Mouse (Mus musculus): Measurements from ENCODE around the gene Pcsk5.
"Not testable (repeated sequence)": the region's sequence is repeated elsewhere in the genome, so short reads cannot be mapped to it uniquely, and the experiment has no call there.

Gene Pcsk5

GRCm38 (mm10) chr19:17476021-17476420 lies 361.4 kb downstream of the Pcsk5 start:
- no peak for DNase-seq (ENCODE audit: low spot score in 2 of 2)

GRCm38 (mm10) chr19:17473138-17473537 lies 364.3 kb downstream of the Pcsk5 start:
- not testable (repeated sequence) for DNase-seq (ENCODE audit: low spot score in 2 of 2)

- DNase-seq (ENCODE audit: low spot score in 2 of 2): no peak
Observed at GRCm38 (mm10) chr19:17471861-17472260, 365.6 kb downstream of the Pcsk5 start.

- DNase-seq (ENCODE audit: low spot score in 2 of 2): no peak
Observed at GRCm38 (mm10) chr19:17471196-17471595, 366.2 kb downstream of the Pcsk5 start.

GRCm38 (mm10) chr19:17467556-17468211 lies 369.7 kb downstream of the Pcsk5 start:
- peak; percentile 51 to 64 for DNase-seq (ENCODE audit: low spot score in 2 of 2)

GRCm38 (mm10) chr19:17452001-17452400 lies 385.4 kb downstream of the Pcsk5 start:
- no peak for DNase-seq (ENCODE audit: low spot score in 2 of 2)

- DNase-seq (ENCODE audit: low spot score in 2 of 2): no peak
Observed at GRCm38 (mm10) chr19:17443581-17443980, 393.9 kb downstream of the Pcsk5 start.

GRCm38 (mm10) chr19:17439476-17440189 lies 397.8 kb downstream of the Pcsk5 start:
- DNase-seq (ENCODE audit: low spot score in 2 of 2): no peak

- DNase-seq (ENCODE audit: low spot score in 2 of 2): no peak
Observed at GRCm38 (mm10) chr19:17436651-17437050, 400.8 kb downstream of the Pcsk5 start.

- no peak for DNase-seq (ENCODE audit: low spot score in 2 of 2)
Observed at GRCm38 (mm10) chr19:17428561-17428914, 408.9 kb downstream of the Pcsk5 start.

- DNase-seq (ENCODE audit: low spot score in 2 of 2): no peak
Observed at GRCm38 (mm10) chr19:17427824-17428560, 409.4 kb downstream of the Pcsk5 start.

- DNase-seq (ENCODE audit: low spot score in 2 of 2): no peak
Observed at GRCm38 (mm10) chr19:17423306-17423705, 414.1 kb downstream of the Pcsk5 start.

GRCm38 (mm10) chr19:17417855-17418254 lies 419.6 kb downstream of the Pcsk5 start:
- no peak for DNase-seq (ENCODE audit: low spot score in 2 of 2)

- no peak for DNase-seq (ENCODE audit: low spot score in 2 of 2)
Observed at GRCm38 (mm10) chr19:17412915-17413459, 424.4 kb downstream of the Pcsk5 start.

- DNase-seq (ENCODE audit: low spot score in 2 of 2): no peak
Observed at GRCm38 (mm10) chr19:17410465-17411065, 426.9 kb downstream of the Pcsk5 start.

GRCm38 (mm10) chr19:17409351-17409750 lies 428.1 kb downstream of the Pcsk5 start:
- no peak for DNase-seq (ENCODE audit: low spot score in 2 of 2)

- no peak for DNase-seq (ENCODE audit: low spot score in 2 of 2)
Observed at GRCm38 (mm10) chr19:17408591-17408990, 428.8 kb downstream of the Pcsk5 start.

- no peak for DNase-seq (ENCODE audit: low spot score in 2 of 2)
Observed at GRCm38 (mm10) chr19:17406823-17407222, 430.6 kb downstream of the Pcsk5 start.

GRCm38 (mm10) chr19:17403175-17403574 lies 434.3 kb downstream of the Pcsk5 start:
- DNase-seq (ENCODE audit: low spot score in 2 of 2): no peak

- DNase-seq (ENCODE audit: low spot score in 2 of 2): no peak
Observed at GRCm38 (mm10) chr19:17400571-17400970, 436.9 kb downstream of the Pcsk5 start.

- no peak for DNase-seq (ENCODE audit: low spot score in 2 of 2)
Observed at GRCm38 (mm10) chr19:17399965-17400364, 437.5 kb downstream of the Pcsk5 start.

- no peak for DNase-seq (ENCODE audit: low spot score in 2 of 2)
Observed at GRCm38 (mm10) chr19:17397922-17398321, 439.5 kb downstream of the Pcsk5 start.

Measured in right cerebral cortex, adult 2 months (tissue).